Mouse (Mus musculus) bone marrow, adult 2 months (tissue): ENCODE data around the gene Dnmt3b. TPM values are rescaled to one million over a fixed set of nuclear protein-coding genes. Genes with fewer than 3 reads are reported as not detected.

Experiments used
- H3K27ac ChIP-seq: fragments of 200-500 bp; 2 replicates; pipeline ENCODE4 v1.5.1; 2012; ENCODE audit warnings: low read depth, mild to moderate bottlenecking, control low read depth, inconsistent platforms, low read length; ENCODE audit not compliant: control insufficient read depth, poor library complexity, insufficient read depth
- H3K4me1 ChIP-seq: fragments of 200-500 bp; 2 replicates; pipeline ENCODE4 v1.6.1; 2011; ENCODE audit warnings: low read length; ENCODE audit not compliant: control insufficient read depth, insufficient read depth
- H3K4me3 ChIP-seq: fragments of 200-500 bp; replicated peaks from 2 replicates; pipeline ENCODE3; 2011; ENCODE audit warnings: mild to moderate bottlenecking, low read depth, low read length, control low read depth; ENCODE audit not compliant: control insufficient read depth
- CTCF ChIP-seq: fragments of 200-500 bp; IDR thresholded peaks from 2 replicates; pipeline ENCODE4 v1.5.1; 2011; ENCODE audit warnings: low read length, control low read depth; ENCODE audit not compliant: control insufficient read depth, insufficient read depth
- POLR2A ChIP-seq: fragments of 200-500 bp; IDR thresholded peaks from 2 replicates; pipeline ENCODE4 v1.6.1; 2011; ENCODE audit warnings: low read depth, mild to moderate bottlenecking, control low read depth, low read length, borderline replicate concordance; ENCODE audit not compliant: control insufficient read depth
- WGBS: fragments of 180-500 bp; shearing (Covaris S2); methylation state at CpG from one replicate; pipeline ENCODE4 v1.1.7; 2018; 5-methylcytosine and 5-hydroxymethylcytosine counted together
- polyA plus RNA-seq: library from polyadenylated mRNA; stranded (reverse); fragments of >200 nt; gene quantifications from 2 replicates; pipeline ENCODE4 v1.2.4, GENCODE M21; 2011; ENCODE audit warnings: low replicate concordance; ENCODE audit not compliant: missing spikeins, insufficient read depth, insufficient read length

Dnmt3b gene
- polyA plus RNA-seq, 1 experiment, result 4.5 TPM

DNA sequence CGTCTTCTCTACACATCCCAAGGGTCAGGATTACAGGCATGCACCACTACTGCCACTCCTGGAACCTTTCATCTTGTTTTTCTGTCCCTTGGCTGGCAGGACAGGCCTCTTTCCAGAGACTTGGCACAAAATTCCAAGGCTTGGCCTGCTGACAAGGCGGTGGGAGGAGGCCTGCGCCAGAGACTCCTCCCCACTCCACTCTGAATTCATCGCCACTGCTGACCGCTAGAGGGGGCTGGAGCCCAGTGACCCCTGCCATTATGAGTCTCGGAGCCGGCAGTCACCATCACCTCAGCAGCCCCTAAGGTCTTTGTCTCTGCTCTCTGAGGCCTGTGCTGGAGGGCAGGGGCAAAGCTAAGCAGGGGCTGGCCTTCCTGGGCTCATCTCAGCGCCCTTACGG lies 39.7 kb upstream of the Dnmt3b start:
- WGBS, result 10% methylated on average over 9 of the region's 9 CpGs
- peaks cover 4% of the 10 kb centered on the region; the same call in 1 of the 2 replicates for H3K4me1 ChIP-seq
- peak overlapping the region; percentile 44; the same call in 1 of the 2 replicates for H3K27ac ChIP-seq
- no peak overlapping the region for H3K4me3 ChIP-seq
- peak; percentile 32; the same call in 1 of the 2 replicates for TF ChIP-seq POLR2A
- peak; percentile 87 for TF ChIP-seq CTCF

DNA sequence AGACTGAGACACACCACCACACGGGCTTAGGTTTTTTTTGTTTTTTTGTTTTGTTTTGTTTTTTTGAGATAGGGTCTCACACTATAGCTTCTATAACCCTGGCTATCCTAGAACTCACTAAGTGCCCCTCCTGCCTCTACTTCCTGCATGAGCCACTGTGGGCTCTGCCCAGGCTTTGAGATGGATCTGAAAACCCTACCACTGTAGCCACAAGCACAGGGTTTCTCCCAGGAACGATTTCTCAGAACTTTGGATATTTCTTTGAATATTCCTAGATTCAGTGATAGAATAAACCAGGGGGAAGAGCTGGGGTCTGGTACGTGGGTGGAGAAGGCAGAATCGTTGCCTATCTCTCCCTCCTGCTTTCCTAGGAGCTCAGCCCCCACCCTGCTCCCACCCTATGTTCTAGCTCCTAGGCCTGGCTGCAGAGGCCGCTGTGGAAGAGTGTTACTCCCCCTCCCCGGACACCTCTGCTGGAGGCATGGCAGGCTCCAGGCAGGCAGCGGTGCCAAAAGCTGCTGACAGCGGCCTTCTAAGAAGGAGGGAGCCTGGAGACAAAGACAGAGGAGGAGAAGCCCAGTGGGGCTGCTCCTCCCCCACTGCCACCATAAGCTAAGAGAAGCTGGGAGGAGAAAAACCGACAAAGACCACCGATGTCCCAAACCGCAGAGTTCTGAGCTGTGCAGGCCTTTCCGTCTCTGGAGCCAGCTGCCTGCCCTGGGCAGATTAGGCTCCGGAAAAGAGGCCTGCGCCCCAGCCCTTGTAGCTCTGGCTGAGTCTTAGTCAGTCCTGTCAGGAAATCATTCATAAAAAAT lies 38.6 kb upstream of the Dnmt3b start:
- TF ChIP-seq POLR2A (no peak), CTCF (no peak)
- Histone ChIP-seq H3K4me1 (peaks cover 4% of the 10 kb centered on the region; the same call in 1 of the 2 replicates), H3K4me3 (no peak overlapping the region), H3K27ac (peak overlapping the region; percentile 60)
- WGBS, result 11% methylated on average over 14 of the region's 14 CpGs

DNA sequence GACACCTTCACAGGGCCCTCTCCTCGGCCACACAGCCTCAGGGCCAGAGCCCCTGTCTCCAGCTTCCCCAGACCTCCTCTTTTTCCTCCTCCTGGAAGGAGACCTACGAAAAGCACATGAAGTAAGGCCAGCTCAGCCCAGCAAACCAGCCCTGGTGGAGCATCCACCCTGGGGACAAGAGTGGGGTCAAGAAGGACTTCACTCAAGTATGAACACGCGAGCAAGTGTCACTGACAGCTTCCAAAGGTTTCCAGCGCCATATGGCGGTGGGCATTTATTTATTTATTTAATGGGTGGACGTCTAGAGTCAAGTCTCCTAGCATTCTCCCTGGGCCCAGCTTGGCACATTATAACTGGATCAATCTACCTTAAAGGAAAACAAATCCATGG lies 38.0 kb upstream of the Dnmt3b start:
- 33% methylated on average over 7 of the region's 7 CpGs for WGBS
- TF ChIP-seq POLR2A (no peak), CTCF (no peak)
- peaks cover 4% of the 10 kb centered on the region; the same call in 1 of the 2 replicates for H3K4me1 ChIP-seq
- H3K4me3 ChIP-seq, result no peak overlapping the region
- H3K27ac ChIP-seq, result peak overlapping the region; percentile 60; the same call in 1 of the 2 replicates

DNA sequence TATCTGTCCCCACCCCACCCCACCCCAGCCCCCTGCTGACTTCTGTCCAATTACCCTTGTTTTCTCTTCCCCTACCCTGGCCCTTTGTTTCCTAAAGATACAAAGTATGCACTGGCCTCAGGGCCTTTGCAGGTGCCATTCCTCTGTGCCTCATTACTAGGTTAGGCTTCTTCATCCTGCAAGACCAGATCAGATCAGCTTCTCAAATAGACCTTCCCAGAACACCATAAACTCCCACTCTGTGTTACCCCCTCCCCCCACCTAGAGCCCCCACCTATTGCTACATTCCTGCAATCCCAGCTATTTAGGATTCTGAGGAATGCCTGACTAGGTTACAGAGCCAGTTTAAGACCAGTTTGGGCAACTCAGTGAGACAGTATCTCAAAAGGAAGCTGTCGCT lies 37.5 kb upstream of the Dnmt3b start:
- no peak overlapping the region for H3K4me3 ChIP-seq
- no peak overlapping the region for H3K27ac ChIP-seq
- peaks cover 4% of the 10 kb centered on the region; the same call in 1 of the 2 replicates for H3K4me1 ChIP-seq
- 87% methylated on average over 1 of the region's 1 CpGs for WGBS
- no peak for TF ChIP-seq CTCF
- no peak for TF ChIP-seq POLR2A

DNA sequence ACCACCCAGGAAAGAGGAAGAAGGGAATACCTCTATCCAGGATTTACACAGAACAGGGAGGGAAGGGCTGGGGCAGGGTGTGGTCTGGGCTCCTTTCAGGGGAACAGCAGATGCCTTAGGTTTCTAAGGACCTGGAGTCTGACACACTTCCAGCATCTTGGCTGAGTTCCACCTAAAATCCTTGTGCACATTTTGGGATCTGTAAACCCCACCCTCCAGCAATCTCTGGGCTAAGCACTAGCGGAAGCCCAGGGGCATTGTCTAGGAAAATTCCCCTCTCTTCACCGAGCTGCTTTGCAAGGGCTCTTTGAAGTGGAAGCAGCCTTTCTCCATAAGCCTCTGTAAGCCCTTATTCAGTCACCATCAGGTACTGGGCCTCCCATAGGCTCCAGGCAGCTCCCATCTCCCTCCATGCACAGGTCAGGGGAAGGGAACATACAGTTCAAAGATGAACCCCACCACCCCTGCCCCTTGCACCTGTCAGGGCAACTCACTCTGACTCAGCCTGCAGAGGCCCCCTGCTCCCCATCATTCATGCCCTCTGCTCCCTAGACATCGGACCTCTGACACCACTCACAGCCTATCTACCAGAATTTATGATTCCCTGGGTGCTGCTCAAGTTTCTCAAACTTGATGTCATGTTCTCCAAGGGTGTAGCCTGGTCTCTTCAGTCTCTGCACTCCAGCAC lies 36.5 kb upstream of the Dnmt3b start:
- 48% methylated on average over 3 of the region's 3 CpGs for WGBS
- Histone ChIP-seq H3K27ac (no peak overlapping the region), H3K4me1 (peaks cover 4% of the 10 kb centered on the region; the same call in 1 of the 2 replicates)

DNA sequence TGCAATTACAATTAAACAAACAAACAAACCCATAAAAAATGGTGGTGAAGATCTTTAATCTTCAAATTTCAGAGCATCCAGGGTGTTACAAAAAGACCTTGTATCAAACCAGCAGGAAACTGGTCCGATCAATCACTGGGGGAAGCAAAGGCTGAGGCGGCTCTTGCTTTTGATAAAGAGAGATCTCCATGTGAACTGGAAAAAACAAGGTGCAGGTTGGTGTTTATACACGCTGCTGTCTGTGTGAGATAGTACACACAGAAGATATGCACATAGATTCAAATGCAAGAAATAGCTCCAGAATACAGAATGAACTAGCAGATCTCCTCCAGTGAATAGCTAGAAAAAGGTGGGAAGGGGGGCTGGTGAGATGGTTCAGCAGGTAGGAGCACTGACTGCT lies 32.4 kb upstream of the Dnmt3b start:
- Histone ChIP-seq H3K4me3 (no peak overlapping the region), H3K4me1 (no peaks in the 10 kb centered on the region), H3K27ac (no peak overlapping the region)
- 59% methylated on average over 3 of the region's 3 CpGs for whole genome bisulfite sequencing
- TF ChIP-seq POLR2A (no peak), CTCF (no peak)

More for the DNA sequence above, 36.5 kb upstream of the Dnmt3b start:
- TF ChIP-seq POLR2A, result no peak
- TF ChIP-seq CTCF, result no peak
- H3K4me3 ChIP-seq, result no peak overlapping the region

DNA sequence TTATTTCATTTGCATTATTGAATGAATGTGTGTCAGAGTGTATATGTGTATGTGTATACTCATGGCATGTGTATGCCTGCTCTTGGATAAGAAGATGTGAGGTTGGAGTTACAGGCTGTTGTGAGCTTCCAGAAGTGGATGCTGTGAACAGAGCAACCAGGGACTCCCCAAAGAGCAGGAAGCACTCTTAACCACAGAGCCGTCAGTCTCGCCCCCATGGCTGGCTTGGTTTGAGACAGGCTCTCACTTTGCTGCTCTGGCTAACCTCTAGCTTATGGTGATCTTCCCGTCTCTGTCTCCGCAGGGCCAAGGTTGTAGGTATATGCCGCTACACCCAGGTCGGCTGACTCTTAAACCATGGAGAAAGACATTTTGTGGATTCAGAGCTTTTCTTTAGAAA lies 30.8 kb upstream of the Dnmt3b start:
- 48% methylated on average over 6 of the region's 6 CpGs for WGBS
- TF ChIP-seq POLR2A, result no peak
- no peak for TF ChIP-seq CTCF
- no peak overlapping the region for H3K4me3 ChIP-seq
- H3K4me1 ChIP-seq, result no peaks in the 10 kb centered on the region
- H3K27ac ChIP-seq, result no peak overlapping the region

DNA sequence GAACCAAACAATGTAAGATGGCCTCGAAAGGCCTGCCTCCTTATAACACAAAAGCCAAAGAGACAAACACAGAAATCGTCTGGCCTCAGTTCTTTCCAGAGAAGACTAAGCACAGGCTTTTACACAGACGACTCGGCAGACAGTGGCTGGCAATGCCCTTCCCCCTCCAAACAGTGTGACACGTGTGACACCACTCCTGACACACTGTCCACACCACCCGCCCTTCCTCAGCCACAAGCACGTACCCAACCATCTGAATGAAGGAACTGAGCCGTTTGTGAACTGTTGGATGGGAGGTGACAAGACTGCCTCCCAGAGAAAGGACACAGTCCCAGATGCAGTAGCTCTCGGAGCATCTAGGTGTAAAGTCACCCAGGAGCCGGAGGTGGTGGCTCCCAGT lies 30.4 kb upstream of the Dnmt3b start:
- H3K27ac ChIP-seq, result no peak overlapping the region
- H3K4me3 ChIP-seq, result no peak overlapping the region
- TF ChIP-seq POLR2A (no peak), CTCF (no peak)
- 33% methylated on average over 10 of the region's 10 CpGs for WGBS
- no peaks in the 10 kb centered on the region for H3K4me1 ChIP-seq

DNA sequence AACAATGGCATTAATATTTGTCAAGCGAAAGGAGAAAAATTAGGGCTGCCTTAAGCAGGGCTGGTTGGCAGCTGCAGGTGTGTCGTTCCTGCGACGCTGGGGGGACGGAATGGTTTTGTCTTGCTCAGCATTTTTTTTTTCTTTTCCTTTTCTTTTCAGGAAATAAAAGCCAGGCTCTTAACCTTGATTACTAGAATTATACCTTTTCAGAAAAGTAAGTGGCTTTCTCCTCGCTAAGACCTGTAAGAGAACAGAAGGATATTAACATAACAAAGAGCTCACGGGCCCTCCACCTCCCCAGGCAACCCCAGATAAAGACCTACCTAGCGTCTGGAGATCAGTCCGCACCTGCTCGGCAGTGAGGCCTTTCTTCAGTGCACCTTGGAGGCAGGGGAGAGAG lies 26.8 kb upstream of the Dnmt3b start:
- no peak overlapping the region for H3K27ac ChIP-seq
- no peaks in the 10 kb centered on the region for H3K4me1 ChIP-seq
- TF ChIP-seq POLR2A, result no peak
- TF ChIP-seq CTCF, result no peak
- H3K4me3 ChIP-seq, result no peak overlapping the region
- WGBS, result 88% methylated on average over 10 of the region's 10 CpGs
